Mouse (Mus musculus): ENCODE measurements around the gene Hba-x.
"Not testable (repeated sequence)": the region's sequence is repeated elsewhere in the genome, so short reads cannot be mapped to it uniquely, and the experiment has no call there.

Hba-x gene

DNA sequence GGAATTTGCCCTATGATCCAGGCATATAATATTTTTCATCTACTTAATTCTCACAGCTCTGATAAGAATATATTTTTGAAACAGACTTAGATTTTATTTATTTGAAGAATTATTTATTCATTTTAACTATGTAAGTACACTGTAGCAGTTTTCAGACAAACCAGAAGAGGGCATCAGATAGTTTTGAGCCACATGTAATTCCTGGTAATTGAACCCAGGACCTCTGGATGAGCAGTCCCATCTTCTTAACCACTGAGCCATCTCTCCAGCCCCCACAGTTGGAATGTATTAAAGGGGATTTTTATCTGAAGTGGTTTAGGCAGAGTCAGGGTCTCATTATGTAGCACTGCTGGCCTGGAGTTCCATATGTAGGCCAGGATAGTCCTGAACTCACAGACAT is 9.7 kb downstream of the Hba-x start:
- DNase-seq (ENCODE audit: low spot score in 2 of 2), result not testable (repeated sequence)

DNA sequence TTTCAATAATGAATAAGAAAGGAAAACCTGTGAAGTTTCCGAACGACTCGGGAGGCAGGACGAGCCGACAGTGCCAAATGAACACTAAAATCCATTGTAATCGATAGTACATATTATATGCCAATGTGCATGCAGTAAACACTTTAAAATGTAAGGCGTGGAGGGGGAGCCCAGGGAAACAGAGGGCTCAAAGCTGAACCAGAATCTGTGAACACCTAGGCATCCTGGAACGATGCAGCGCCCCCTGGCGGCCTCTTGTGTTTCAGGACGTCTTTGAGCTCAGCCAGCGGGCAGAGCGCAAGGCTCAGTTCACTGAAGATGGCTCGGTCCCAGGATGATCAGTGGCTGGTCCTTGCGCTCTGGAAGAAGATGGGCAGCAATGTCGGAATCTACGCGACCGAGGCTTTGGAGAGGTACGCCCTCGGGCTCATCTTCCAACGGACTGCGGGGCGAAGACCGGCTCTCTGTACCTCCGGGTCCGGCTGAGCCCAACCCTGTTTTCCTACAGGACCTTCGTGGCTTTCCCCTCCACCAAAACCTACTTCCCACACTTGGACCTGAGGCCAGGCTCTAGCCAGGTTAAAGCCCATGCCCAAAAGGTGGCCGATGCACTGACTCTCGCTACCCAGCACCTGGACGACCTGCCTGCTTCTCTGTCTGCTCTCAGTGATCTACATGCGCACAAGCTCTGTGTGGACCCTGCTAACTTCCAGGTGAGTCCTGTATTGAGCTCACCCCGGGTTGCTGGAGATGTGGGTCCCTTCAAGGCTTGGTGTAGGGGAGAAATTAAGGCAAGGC is 10.7 kb downstream of the Hba-x start, which contains the start of gene Hbq1b:
Hbq1b (plus strand) TSS at position 271 of the 798 bp plus-strand sequence.
- DNase-seq (ENCODE audit: low spot score in 2 of 2), result peak; percentile 50 to 74

DNA sequence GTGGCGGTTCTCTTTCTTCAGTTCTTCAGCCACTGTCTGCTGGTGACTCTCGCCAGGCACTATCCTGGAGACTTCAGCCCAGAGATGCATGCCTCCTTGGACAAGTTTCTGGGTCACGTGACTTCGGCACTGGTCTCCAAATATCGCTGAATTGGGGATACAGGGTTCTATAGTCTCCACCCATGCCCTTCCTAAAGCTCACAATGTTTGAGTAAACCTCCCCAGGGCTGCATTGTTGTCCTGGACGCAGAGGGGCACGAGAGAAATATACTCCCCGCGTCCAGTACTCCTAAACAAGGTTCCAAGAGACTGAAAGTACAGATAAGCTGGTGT is 11.3 kb downstream of the Hba-x start:
- DNase-seq (ENCODE audit: low spot score in 2 of 2), result no peak

DNA sequence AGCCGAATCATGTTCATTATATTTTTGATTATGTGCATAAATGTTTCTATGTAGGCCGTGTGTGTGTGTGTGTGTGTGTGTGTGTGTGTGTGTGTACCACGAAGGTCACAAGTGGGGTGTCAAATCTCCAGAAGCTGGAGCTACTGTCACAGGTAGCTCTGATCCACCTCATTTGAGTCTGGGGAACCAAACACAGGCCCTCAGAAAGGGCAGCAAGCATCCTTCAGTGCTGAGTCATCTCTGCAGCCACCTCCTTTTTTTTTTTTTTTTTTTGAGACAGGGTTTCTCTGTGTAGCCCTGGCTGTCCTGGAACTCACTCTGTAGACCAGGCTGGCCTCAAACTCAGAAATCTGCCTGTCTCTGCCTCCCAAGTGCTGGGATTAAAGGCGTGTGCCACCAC is 16.6 kb downstream of the Hba-x start:
- DNase-seq (ENCODE audit: low spot score in 2 of 2), result not testable (repeated sequence)

DNA sequence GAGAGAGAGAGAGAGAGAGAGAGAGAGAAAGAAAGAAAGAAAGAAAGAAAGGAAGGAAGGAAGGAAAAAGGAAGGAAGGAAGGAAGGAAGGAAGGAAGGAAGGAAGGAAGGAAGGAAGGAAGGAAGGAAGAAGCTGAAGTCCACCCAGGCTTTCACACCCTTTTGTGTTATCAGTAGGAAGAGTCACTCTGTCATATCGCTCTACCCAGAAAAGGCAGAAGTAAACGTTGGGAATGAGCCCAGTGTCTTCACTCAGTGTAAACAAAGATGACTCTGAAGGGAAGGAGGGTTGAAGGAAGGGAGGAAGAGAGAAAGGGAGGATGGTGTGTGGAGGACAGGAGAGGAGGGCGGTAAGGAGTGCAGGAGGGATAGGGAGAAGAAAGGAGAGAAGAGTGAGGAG is 17.3 kb downstream of the Hba-x start:
- not testable (repeated sequence) for DNase-seq (ENCODE audit: low spot score in 2 of 2)

DNA sequence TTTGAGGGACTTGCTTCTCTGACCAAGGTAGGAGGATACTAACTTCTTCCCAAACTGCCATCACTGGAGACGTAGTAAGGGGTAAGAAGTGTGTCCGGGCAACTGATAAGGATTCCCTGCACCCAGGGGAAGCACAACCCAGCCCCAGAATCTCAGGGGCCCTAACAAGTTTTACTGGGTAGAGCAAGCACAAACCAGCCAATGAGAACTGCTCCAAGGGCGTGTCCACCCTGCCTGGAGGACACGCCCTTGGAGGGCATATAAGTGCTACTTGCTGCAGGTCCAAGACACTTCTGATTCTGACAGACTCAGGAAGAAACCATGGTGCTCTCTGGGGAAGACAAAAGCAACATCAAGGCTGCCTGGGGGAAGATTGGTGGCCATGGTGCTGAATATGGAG is 20.0 kb downstream of the Hba-x start, which contains the start of gene Hba-a2:
Hba-a2 (plus strand) TSS at position 287 of the 400 bp plus-strand sequence.
- not testable (repeated sequence) for DNase-seq (ENCODE audit: low spot score in 2 of 2)

DNA sequence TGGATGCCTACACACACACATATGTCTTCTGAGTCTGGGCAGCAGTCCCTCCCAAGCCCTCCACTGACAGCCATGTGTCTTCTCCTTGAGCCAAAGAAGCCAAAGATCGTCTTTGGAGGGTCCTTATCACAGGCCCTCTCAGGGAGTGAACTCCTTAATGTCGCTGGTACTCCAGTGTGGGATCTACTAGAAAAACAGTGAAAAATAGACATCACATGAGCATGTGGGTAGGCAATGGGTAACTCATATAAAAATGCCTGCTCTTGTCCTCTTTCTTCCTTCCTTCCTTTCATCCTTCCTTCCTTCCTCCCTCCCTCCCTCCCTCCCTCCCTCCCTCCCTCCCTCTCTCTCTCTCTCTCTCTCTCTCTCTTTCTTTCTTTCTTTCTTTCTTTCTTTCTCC is 21.2 kb downstream of the Hba-x start:
- not testable (repeated sequence) for DNase-seq (ENCODE audit: low spot score in 2 of 2)

DNA sequence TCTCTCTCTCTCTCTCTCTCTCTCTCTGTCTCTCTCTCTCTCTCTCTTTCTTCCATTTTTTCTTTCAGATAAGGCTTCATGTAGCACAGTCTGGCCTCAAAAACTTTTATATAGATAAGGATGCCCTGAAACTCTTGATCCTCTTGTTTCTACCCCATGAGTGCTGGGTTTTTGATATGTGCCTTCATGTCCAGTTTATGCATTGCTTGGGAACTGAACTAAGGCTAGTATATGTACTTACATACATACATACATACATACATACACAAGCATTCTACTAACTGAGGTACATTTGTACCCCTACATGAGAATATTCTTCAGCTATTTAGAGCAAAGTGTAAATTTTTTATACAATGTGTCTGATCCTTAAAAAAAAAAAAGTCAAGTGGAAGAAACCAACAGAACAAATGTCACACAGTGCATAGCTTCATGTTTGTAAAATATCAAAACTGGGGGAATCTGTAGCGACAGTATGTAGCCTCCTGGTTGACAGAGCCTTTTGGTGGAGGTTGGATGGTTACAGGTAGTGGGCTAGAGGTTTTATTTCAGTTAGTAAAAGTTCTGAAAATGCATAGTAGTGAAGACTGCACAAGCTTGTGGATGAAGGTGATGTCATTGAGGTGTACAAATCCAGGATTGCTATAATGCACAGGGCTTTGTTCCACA is 21.8 kb downstream of the Hba-x start:
- no peak for DNase-seq (ENCODE audit: low spot score in 2 of 2)

DNA sequence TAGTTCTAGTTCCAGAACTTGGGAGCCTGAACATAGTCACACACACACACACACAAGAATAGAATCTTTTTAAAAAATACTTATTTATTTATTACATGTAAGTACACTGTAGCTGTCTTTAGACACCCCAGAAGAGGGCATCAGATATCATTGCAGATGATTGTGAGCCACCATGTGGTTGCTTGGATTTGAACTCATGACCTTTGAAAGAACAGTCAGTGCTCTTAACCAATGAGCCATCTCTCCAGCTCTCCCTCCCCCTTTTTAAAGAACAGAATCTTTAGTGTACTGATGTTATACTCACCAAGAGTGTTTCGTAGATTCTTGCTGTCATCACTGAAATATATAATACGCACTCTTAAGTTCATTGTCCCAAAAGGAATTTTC is 22.3 kb downstream of the Hba-x start:
- no peak for DNase-seq (ENCODE audit: low spot score in 2 of 2)

DNA sequence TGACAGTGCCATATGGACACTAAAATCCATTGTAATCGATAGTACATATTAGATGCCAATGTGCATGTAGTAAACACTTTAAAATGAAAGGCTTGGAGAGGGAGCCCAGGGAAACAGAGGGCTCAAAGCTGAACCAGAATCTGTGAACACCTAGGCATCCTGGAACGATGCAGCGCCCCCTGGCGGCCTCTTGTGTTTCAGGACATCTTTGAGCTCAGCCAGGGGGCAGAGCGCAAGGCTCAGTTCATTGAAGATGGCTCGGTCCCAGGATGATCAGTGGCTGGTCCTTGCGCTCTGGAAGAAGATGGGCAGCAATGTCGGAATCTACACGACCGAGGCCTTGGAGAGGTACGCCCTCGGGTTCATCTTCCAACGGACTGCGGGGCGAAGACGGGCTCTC is 23.7 kb downstream of the Hba-x start, which contains the start of gene Hbq1a:
Hbq1a (plus strand) TSS at position 205 of the 400 bp plus-strand sequence.
- peak; percentile 32 to 45 for DNase-seq (ENCODE audit: low spot score in 2 of 2)

DNA sequence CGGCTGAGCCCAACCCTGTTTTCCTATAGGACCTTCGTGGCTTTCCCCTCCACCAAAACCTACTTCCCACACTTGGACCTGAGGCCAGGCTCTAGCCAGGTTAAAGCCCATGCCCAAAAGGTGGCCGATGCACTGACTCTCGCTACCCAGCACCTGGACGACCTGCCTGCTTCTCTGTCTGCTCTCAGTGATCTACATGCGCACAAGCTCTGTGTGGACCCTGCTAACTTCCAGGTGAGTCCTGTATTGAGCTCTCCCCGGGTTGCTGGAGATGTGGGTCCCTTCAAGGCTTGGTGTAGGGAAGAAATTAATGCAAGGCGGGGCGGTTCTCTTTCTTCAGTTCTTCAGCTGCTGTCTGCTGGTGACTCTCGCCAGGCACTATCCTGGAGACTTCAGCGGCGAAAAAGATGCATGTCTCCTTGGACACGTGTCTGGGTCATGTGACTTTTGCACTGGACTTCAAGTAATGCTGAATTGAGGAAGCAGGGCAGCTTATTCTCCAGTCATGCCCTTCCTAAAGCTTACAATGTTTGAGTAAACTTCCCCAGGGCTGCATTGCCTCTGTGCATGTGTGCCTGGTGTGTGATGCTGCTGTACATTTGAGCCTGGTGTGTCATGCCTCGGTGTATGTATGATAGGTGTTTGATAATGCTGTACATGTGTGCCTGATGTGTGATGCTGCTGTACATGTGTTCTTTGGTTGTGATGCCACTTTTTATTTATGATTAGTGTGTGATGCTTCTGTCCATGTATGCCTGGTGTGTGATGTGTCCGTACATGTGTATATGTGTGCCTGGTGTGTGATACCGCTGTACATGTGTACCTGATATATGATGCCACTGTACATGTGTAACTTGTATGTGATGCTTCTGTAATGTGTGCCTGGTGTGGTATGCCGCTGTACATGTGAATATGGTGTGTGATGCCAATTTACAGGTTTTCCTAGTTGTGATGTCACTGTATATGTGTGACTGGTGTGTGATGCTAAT is 24.4 kb downstream of the Hba-x start:
- no peak for DNase-seq (ENCODE audit: low spot score in 2 of 2)

DNA sequence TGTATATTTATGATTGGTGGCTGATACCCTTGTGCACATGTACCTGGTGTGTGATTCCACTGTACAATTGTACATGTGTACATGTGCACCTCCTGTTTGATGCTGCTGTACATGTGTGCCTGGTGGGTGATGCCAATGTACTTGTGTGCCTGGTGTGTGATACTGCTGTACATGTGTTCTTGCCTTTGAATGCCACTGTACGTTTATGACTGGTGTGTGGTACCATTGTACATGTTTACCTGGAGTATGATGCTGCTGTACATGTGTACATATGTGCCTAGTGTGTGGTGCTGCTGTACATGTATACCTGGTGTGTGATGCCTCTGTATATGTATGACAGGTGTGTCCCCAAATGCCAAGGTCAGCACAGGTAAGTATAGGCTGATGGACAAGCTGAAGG is 25.3 kb downstream of the Hba-x start:
- no peak for DNase-seq (ENCODE audit: low spot score in 2 of 2)

DNA sequence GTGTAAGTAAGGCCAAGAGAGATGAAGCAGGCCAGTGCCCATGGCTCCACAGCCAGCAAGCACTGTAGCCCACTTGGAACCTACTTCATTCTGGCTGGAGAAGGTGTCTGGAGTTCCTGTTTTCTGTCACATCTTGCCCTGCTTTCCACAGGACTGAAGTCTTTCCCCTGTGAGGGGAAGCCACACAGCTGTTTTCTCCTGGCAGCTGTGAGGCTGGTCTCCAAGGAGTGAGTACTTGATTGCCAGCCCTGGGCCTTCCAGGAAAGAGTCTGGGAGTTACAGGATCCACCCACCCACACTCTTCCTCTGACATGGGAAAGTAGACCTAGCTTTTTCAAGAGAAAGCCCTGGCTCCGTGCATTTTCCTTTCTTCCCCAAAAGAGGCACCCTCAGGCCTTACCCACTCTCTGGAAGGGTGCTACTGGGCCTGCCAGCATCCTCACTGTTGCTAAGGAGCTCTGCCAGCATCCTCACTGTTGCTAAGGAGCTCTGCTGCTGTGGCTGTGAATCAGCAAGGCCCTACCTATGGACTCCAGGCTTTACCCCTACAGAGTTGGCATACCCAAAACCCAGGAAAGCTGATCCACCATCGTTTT is 26.7 kb downstream of the Hba-x start:
- peak in 1 of 2 experiments; percentile 22 for DNase-seq (ENCODE audit: low spot score in 2 of 2)

DNA sequence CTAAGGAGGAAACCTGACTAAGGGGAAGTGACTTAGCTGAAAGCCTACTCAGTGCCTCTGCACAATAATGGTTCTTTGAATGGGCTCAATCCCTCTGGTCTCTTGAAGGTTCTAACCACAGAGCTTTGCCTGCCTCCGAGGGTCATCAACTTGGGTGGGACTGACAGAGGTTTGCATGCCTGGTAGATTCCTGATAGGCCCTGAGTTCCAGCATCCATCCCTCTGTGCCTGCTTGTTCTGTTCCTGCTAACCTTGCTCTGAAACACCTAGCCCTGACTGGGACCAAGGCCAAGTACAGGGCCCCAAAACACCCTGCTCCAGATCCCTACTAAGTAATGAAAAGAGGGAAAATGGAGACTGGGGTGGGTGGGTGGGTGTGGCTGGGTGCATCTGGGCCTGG is 27.3 kb downstream of the Hba-x start:
- no peak for DNase-seq (ENCODE audit: low spot score in 2 of 2)

DNA sequence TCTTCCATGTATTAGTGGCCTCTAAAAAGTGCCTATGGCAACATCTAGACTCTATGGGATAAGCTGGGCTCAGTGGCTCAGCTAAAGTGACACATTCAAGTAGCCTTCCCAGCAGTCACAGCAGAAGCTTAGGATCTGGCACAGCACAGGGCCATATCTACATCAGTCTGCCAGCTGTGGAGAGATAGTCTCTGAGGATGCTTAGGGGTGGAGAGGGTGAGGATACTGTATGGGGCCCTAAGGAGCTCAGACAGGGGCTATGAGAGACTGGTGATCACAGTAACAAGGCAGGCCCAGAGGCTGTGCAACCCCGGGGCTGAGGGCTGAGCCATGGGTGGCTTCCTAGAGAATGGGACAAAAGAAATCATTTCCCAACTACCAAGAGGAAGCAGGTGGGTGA is 30.8 kb downstream of the Hba-x start:
- no peak for DNase-seq (ENCODE audit: low spot score in 2 of 2)

DNA sequence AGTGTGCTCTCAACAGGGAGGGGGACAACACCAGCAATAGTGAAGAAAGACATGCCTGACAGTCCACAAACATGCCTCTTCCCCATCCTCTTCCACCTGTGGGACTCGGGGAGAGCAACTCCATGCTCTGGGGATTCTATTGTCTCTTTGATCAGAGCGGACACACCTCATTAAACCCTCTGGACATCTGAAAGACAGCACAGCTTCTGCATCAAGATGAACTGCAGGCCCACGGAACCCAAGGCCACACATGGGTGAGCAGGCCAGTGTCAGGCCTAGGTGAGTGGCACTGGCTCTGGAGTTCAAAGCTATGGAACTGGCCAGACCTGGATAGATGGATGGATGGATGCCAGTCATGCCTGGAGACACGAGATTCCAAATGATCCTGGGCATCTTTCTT is 33.2 kb downstream of the Hba-x start:
- DNase-seq (ENCODE audit: low spot score in 2 of 2), result no peak

DNA sequence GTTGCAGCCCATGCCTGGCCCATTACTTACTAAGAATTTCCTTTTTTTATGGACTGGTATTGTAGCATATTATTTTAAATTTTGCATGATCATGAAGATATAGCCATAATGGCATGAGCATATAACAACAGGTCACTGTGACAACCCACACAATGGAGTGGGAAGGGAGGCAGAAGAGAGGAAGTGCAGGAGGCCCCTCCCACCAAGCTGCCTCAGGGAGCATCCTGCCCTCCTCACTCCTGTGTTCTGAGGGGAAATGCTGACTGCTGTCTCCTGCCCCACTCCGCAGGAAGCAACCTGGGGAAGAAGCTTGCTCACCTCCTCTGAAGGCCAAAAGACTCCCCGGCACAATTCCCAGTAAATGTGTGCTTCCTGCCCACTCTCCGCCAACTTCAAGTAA is 33.7 kb downstream of the Hba-x start:
- no peak for DNase-seq (ENCODE audit: low spot score in 2 of 2)

DNA sequence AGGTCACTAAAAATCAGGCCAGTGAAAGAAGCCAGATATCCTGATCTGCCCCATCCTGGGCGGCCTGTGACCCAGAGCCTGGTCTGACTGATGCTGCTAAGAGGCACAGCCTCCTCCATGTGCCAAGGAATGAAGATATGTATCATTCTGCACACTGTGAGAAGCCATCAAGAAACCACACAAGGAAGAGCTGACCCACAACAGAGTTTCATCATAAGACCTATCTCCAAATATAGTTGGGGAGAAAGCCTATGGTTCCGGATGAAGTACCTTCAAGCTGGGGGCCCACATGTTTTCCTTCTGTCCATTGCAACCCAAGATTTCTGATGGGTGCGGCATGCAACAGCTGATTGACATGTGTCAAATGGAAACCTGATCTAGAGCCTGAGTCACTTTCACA is 39.8 kb downstream of the Hba-x start:
- DNase-seq (ENCODE audit: low spot score in 2 of 2), result no peak

DNA sequence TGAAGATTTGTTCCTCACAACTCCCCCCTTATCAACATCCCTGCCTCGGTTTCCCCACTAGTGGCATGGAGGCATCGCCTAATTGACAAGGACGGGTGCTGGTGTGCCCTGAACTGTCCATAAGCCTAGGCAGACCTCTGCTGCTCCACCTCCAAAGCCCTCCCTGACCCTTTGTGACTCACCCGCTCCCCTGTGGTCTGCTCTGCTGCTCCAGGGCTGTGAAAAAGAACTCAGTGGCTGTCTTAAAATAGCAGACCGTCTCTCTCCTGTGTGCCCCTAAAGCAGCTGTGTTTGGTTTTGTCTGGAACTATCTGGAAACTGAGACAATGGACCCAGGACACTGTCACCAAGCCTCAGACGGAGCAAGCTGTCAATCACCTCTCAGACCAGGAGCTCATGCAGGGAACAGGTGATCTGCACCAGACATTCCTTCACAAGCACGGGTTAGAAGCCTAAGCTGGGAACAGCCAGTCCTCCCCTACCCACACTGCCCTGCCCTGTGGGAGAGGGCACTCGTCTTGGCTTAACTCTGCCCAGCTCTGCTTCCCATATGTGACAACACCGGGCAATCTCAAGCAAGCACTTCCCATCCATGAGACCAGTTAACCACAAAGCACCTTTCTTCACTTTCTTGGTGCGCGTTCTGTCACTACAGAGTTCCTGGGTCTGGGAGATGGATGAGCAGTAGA is 44.5 kb downstream of the Hba-x start:
- DNase-seq (ENCODE audit: low spot score in 2 of 2), result no peak

DNA sequence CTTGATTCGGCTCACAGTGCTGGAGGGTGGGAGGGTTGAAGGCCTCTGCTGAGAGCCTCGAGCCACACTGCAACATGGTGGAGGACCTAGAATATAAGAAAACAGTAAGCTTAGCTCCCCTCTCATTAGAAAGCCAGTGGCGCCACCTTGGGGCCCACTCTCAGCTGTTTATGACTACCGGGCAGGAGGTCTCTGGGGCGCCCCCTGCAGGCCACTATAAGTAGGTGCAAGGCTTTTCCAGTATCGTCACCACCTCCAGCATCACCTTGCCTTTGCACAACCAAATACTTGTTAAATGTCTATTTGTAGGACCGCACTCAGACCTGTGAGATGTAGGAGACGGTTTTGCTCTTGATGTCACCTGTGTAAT is 45.0 kb downstream of the Hba-x start:
- peak in 1 of 2 experiments; percentile 45 for DNase-seq (ENCODE audit: low spot score in 2 of 2)

DNA sequence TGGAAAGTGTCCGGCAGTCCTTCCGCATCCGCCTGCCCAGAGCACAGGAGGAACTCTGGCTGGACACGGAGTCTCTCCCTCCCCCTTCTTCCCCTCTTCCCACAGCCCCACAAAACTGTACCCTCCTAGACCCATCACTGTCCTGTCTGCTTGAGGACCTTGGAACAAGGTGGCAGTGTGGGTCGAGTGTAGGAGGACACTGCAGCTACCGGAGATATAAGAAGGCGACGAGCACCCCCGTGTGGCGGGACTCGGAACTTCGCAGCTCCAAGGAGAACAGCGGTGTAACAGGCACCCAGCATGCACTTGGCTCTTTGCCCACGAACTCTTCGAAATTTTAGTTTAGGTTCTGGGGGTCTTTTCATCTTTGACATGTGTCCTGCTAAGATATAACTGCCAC is 48.4 kb downstream of the Hba-x start:
- peak; percentile 71 to 80 for DNase-seq (ENCODE audit: low spot score in 2 of 2)

Data from frontal cortex, postnatal 10 days (tissue).